Mouse (Mus musculus): ENCODE results near the gene Trp53inp2.

Trp53inp2 gene

DNA sequence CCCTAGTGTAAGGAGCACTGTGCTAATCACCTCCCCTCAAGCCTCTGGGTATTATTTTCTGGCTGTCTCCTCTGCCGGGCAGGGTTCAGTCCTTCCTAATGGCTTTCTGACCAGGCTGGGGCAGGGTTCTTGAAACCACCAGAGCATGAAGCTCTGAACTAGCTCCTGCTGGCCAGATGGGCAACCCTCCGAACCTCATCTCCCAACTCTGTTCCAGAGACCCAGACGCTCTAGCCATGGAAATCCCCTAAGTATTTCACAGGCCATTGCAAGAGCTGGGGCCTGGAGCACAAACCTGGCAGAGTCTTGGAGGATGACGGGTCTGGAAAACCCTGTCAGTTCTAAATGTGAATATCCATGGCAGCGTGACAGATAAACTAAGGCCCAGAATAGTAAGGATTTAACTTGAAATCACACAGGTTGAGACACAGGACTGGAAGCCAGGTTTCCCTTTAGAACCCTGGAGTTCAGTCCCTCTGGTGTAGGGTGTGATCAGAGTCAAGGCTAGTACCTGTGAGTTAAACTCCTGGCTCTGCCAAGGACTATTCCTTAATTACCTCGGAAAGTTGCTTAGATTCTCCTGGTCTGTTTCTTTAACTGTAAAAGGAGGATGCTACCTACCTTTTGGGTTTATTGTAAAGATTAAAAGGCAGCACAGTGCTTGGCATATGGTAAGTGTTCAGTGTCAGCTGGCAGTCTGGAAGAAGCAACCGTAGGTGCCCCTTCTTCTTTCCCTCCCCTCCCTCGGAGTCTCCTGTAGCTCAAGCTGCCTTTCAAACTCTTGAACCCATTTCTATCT lies at the start of gene Trp53inp2:
Gene Trp53inp2, plus strand, starts transcription at position 799 of the 799 bp plus-strand sequence.
- peak in 1 of 2 experiments; percentile 25 for DNase-seq (ENCODE audit: low spot score in 2 of 2)

DNA sequence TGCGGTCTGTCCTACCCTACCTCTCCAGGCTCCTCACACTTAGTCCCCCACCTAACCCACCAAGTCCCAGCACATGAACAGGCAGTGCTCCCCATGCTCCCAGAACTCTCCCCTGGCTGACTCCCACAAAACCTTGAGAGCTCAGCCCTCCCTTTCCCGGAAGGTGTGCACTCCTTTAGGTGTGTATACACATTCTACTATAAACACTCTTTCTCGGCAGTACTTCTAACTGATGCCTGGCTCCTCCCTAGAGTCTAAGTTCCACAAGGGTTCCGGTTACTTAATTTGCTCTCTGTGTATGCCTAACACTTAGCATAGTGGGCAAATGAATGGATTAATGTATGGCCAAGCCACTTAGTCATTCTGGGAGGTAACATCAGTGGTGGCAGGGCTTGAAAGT lies 49.5 kb upstream of the Trp53inp2 start:
- no peak for DNase-seq (ENCODE audit: low spot score in 2 of 2)

GRCm38 (mm10) chr2:155333421-155333820 lies 47.4 kb upstream of the Trp53inp2 start:
- DNase-seq (ENCODE audit: low spot score in 2 of 2) = no peak

GRCm38 (mm10) chr2:155335231-155335630 lies 45.6 kb upstream of the Trp53inp2 start:
- DNase-seq (ENCODE audit: low spot score in 2 of 2) = no peak

- DNase-seq (ENCODE audit: low spot score in 2 of 2) = no peak
Measured at GRCm38 (mm10) chr2:155336254-155336653, 44.6 kb upstream of the Trp53inp2 start.

DNA sequence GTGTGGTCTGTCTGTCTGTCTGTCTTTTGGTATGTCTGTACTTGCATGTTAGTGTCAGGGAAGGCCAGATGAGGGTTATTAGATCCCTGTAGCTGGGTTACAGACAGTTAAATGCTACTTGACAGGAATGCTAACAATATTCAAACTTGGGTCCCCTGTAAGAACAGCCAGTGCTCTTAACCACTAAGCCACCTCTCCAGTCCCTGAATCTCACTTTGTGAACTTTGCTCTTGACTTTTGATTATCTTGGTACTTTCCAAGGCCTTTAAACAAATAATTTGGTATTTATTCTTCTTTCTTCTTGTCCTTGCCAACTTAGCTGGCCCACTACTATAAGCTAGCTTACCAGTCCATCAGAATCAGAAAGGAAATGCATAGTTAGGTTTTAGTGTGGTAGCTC lies 40.7 kb upstream of the Trp53inp2 start:
- DNase-seq (ENCODE audit: low spot score in 2 of 2) = no peak

- DNase-seq (ENCODE audit: low spot score in 2 of 2) = no peak
Measured at GRCm38 (mm10) chr2:155346670-155347069, 34.2 kb upstream of the Trp53inp2 start.

DNA sequence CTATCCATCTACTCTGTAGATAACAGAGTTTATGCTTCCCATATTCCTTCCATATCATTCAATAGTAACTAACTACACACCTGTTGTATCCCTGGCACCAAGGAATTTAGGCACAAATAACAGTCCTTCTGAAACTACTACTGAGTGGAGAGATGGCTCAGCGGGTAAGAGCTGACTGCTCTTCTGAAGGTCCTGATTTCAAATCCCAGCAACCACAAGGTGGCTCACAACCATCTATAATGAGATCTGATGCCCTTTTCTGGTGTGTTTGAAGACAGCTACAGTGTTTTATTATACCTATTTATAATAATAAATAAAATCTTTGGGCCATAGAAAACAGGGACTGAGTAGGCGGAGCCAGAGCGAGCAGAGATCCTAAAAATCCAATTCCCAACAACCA lies 26.5 kb upstream of the Trp53inp2 start:
- no peak for DNase-seq (ENCODE audit: low spot score in 2 of 2)

- DNase-seq (ENCODE audit: low spot score in 2 of 2) = peak; percentile 97
Measured at GRCm38 (mm10) chr2:155356971-155357591, 23.8 kb upstream of the Trp53inp2 start, which contains the start of gene Pigu. TSS of gene Pigu (minus strand) at chr2:155357430.

GRCm38 (mm10) chr2:155357686-155358399 lies 23.0 kb upstream of the Trp53inp2 start:
- peak; percentile 25 to 43 for DNase-seq (ENCODE audit: low spot score in 2 of 2)

- no peak for DNase-seq (ENCODE audit: low spot score in 2 of 2)
Measured at GRCm38 (mm10) chr2:155367635-155368284, 13.1 kb upstream of the Trp53inp2 start.

DNA sequence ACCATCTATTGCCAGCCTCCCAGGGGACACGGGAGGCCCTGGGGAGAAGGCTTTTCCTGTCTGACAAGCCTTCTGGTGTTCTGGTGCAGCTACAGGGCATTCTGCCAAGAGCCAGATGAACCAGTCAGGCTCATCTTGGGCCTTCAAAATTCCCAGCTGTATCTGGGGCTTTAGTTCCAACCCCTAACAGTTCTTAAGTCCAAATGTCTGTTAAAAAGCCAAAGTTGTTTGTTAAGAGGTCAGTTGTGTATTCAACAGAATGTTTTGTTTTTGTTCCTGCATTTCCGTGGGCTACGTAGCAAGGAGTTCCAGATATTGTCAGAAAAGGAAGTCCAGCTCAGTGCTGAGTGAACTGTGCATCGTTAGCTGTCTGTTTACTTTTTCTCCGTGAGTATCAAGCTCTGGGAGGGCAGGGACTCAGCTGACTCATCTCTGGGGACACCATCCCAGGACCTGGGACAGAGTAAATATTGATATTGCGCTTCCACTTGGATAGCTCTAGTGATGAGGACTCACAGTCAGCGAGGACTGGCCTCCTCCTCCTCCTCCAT lies 11.5 kb upstream of the Trp53inp2 start:
- DNase-seq (ENCODE audit: low spot score in 2 of 2) = peak in 1 of 2 experiments; percentile 29

DNA sequence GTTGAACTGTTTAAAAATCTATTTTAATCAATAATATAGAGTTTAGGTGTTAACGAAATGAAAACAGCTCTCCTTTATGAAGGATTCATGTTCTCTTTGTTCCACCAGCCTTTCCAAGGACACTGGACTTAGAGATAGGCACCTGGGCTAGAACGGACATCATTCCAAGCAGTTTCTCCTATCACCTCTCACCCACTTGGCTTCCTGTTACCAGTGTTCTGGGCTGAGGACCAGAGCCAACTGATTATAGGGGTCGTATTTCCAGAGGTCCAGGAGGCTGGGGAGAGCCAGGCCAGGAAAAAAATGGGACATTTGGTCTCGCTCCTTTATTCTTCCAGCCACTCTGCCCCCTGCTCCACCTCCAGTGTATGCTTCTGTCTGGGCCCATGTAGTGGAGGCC lies 8.4 kb upstream of the Trp53inp2 start:
- no peak for DNase-seq (ENCODE audit: low spot score in 2 of 2)

DNA sequence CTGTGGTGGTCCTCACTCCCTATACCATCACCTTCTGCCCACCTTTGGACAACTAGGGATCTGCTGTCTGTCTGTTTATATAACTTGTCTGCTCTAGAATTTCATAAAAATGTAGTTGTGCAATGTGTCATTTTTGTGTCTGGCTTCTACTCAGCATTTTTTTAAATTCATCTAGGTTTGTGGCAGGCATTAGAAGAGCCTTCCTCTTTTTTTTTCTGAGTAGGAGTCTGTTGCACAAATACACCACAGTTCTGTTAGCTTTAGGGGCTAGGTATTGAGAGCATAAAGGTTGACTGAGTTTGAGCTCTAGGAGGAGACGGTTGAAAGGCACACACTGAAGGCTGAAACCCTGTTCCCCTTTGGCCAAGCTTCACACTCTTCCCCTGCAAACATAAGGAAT lies 7.6 kb upstream of the Trp53inp2 start:
- no peak for DNase-seq (ENCODE audit: low spot score in 2 of 2)

DNA sequence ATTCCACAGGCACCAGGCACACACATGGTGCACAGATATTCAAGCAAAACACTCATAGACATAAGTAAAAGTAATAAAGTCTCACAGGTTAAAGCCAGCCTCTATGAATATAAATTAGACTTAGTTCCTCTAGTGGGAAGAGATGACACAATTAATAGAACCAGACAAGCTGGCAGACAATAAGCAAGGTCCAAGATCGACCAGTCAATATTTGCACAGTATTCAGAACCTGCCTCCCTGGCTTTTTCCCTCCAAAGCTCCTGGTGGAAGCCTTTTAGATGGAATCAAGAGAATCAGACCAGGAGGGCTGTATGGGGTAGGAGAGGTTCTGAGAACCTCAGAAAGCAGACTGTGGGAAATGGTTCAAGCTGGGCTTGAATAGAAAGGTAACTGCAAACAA lies 7.0 kb upstream of the Trp53inp2 start:
- DNase-seq (ENCODE audit: low spot score in 2 of 2) = no peak

GRCm38 (mm10) chr2:155374521-155374920 lies 6.3 kb upstream of the Trp53inp2 start:
- DNase-seq (ENCODE audit: low spot score in 2 of 2) = no peak

- no peak for DNase-seq (ENCODE audit: low spot score in 2 of 2)
Measured at GRCm38 (mm10) chr2:155376191-155376590, 4.7 kb upstream of the Trp53inp2 start.

DNA sequence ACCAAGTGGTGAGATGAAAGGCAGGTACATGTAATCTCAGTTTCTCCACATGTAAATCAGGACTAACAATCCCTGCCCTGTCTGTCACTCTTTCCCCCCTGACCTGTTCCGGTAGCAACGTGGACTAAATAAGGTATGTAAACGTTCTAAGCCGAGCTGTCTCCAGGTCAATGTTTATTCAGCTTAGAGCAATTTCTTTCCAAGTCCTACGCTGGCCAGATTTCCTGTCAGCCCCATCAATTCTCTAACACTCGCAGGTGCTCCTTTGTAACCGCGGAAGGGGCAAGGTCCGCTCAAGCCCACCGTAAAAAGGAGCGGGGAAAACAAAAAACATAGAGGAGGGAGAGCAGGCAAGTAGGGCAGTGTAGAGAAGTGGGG lies 190 bp downstream of the Trp53inp2 start:
- peak in 1 of 2 experiments; percentile 27 for DNase-seq (ENCODE audit: low spot score in 2 of 2)

DNA sequence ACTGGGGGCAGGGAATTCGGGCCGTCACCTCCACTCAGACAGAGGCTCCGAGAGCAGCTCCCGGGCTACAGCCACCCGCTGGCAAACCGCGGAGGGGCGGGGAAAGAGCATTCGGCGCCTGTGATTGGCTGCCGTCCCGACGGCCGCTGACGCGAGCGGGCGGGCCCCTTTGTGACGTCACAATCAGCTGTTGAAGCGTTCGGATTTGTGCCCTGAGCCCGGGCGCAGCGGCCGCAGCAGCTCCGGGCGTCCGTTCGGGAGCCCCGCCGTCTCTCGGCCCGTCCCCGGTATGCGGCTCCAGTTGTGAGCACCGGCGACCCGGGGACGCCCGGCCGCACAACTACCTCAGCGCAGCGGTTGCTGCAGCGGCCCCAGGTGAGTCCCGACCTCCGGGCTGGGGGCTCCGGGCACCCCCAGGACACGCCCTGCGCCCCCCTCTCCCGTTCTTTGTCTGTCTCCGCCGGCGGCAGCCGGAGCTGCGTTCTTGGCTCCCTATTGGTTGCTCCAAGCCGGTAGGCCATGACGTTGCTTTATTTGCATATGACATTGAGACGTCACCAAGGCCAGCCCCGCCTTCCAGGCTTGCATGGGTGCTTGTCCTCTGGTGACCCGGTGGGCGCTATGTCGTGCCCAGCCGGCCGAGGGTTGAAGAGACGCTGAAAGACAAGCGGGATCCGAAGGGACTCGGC lies 928 bp downstream of the Trp53inp2 start:
- DNase-seq (ENCODE audit: low spot score in 2 of 2) = peak; percentile 98

GRCm38 (mm10) chr2:155382332-155382700 lies 1.5 kb downstream of the Trp53inp2 start:
- no peak for DNase-seq (ENCODE audit: low spot score in 2 of 2)

DNA sequence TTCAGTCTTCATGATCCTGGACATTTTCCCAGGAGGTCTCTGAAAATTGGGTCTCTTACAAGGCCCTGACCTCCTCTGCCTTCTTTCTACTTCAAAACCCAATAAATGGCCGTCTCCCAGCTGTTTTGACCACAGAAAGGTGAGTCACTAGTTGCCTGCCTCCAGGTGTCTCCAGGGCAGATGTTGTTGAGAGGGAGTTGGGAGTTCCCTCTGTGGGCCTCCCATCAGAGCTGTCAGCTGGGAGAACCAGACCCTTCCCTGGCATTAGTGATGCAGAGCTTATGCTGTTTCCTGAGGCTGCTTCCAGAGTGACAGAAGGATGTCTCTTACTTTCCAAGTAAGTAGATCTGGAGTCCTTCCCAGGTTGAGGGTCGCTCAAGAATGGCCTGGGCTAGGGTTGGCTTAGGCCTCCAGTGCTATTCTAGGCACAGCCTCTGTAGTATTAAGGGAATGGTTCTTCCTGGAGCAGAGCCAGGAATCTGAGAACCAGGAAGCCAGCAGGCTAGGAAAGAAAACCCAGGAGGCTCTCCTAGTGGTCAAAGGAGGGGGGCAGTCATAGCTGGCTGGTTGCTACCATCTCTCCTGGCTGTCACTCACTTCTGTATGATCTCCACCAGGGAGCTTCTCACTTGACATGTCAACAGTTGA lies 2.1 kb downstream of the Trp53inp2 start:
- peak; percentile 48 to 65 for DNase-seq (ENCODE audit: low spot score in 2 of 2)

All from right cerebral cortex, postnatal 10 days (tissue).